Mouse (Mus musculus): Measurements from ENCODE around the gene Mpg.

DNA sequence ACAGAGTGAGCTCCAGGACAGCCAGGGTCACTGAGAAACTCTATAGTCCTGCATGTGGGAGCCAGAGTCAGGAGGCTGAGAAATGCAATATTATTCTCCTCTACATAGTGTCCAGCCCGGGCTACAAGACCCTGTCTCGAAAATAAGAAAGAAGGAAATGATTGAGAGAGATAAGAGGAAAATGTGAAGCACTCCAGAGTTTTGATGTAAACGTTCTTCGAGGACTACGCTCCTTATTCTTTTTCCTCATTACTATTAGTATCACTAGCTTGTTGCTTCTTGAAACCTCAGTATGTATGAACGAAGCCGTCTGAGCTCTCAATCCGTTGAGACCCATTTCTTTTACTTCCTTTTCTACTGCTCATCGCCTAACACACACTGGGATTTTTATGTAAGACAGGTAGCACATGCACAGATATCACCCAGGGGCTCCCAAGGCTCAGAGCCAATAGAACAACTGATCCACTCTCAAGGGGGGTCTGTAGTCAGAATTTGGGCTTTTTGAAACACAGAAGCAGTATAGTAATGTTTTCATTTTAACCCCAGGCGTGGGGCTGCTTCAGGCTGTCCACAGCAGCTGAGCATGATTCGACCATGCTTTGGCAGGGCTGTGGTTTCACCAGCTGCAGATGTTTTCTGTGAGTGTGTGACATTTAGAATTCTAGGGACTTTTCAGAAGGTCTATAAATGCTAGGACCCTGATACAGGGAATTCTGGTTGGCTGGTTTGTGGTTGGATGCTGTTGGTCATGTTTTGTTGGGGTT, 24.2 kb upstream of the Mpg start:
- TF ChIP-seq GATA1 (IDR thresholded peaks at IDR 0.05; ENCODE audit: low read length) = no peak
- TF ChIP-seq TAL1 (IDR thresholded peaks at IDR 0.05; ENCODE audit: low read length) = no peak
